Mouse (Mus musculus): ENCODE measurements around the gene Timp2.

GRCm38 (mm10) chr11:118375881-118376280 is 20.3 kb upstream of the Timp2 start:
- TF ChIP-seq CTCF (conservative IDR thresholded peaks at IDR 0.05; ENCODE audit: insufficient read depth, insufficient read length, low read depth, low read length) (no peak), POLR2A (IDR thresholded peaks at IDR 0.05; ENCODE audit: low read depth, low read length) (no peak)
